Mouse (Mus musculus): Measurements from ENCODE around the gene Rab28. TPM values are rescaled to one million over a fixed set of nuclear protein-coding genes. Genes with fewer than 3 reads are reported as not detected.

The Rab28 gene
- polyA plus RNA-seq, 1 experiment from 2014 or later, result 76.1 TPM

- no peak overlapping the region for H3K4me3 ChIP-seq (replicated peaks; ENCODE audit: low read depth, low read length)
- H3K9me3 ChIP-seq (ENCODE audit: control insufficient read depth, low read length), result no peaks in the 10 kb centered on the region
- no peaks in the 10 kb centered on the region for H3K27me3 ChIP-seq (ENCODE audit: control insufficient read depth, insufficient read depth, low read length)
- H3K9ac ChIP-seq (replicated peaks; ENCODE audit: low read length), result no peak overlapping the region
- DNase-seq, result no peak
- H3K27ac ChIP-seq (replicated peaks; ENCODE audit: low read depth, low read length), result no peak overlapping the region
- no peak for ATAC-seq (ENCODE audit: low FRiP score, low TSS enrichment)
- 0 out of 2 replicates have a peak, but pooled peaks cover 5% of the 10 kb centered on the region for H3K36me3 ChIP-seq (ENCODE audit: control insufficient read depth, insufficient read depth, low read length)
- no peak overlapping the region for H3K4me2 ChIP-seq (ENCODE audit: low read length)
- no peaks in the 10 kb centered on the region for H3K4me1 ChIP-seq (ENCODE audit: control insufficient read depth, insufficient read depth, low read length)
Observed at GRCm38 (mm10) chr5:41685016-41685415, 22.9 kb downstream of the Rab28 start.

GRCm38 (mm10) chr5:41683976-41684375, 24.0 kb downstream of the Rab28 start:
- DNase-seq (no peak), ATAC-seq (ENCODE audit: low FRiP score, low TSS enrichment) (no peak)
- Histone ChIP-seq H3K4me3 (replicated peaks; ENCODE audit: low read depth, low read length) (no peak overlapping the region), H3K4me1 (ENCODE audit: control insufficient read depth, insufficient read depth, low read length) (no peaks in the 10 kb centered on the region), H3K36me3 (ENCODE audit: control insufficient read depth, insufficient read depth, low read length) (0 out of 2 replicates have a peak, but pooled peaks cover 5% of the 10 kb centered on the region), H3K27ac (replicated peaks; ENCODE audit: low read depth, low read length) (no peak overlapping the region), H3K4me2 (ENCODE audit: low read length) (no peak overlapping the region), H3K27me3 (ENCODE audit: control insufficient read depth, insufficient read depth, low read length) (no peaks in the 10 kb centered on the region), H3K9me3 (ENCODE audit: control insufficient read depth, low read length) (no peaks in the 10 kb centered on the region), H3K9ac (replicated peaks; ENCODE audit: low read length) (no peak overlapping the region)
- 100% methylated on average over 2 of the region's 2 CpGs for WGBS

GRCm38 (mm10) chr5:41666012-41666411, 41.9 kb downstream of the Rab28 start:
- Histone ChIP-seq H3K36me3 (ENCODE audit: control insufficient read depth, insufficient read depth, low read length) (no peaks in the 10 kb centered on the region), H3K27ac (replicated peaks; ENCODE audit: low read depth, low read length) (no peak overlapping the region), H3K4me1 (ENCODE audit: control insufficient read depth, insufficient read depth, low read length) (no peaks in the 10 kb centered on the region), H3K9ac (replicated peaks; ENCODE audit: low read length) (no peak overlapping the region), H3K27me3 (ENCODE audit: control insufficient read depth, insufficient read depth, low read length) (no peaks in the 10 kb centered on the region), H3K4me3 (replicated peaks; ENCODE audit: low read depth, low read length) (no peak overlapping the region), H3K4me2 (ENCODE audit: low read length) (no peak overlapping the region), H3K9me3 (ENCODE audit: control insufficient read depth, low read length) (no peaks in the 10 kb centered on the region)
- ATAC-seq (ENCODE audit: low FRiP score, low TSS enrichment), result no peak
- no peak for DNase-seq
- 90% methylated on average over 6 of the region's 6 CpGs for WGBS

GRCm38 (mm10) chr5:41636793-41637192, 71.2 kb downstream of the Rab28 start:
- H3K4me1 ChIP-seq (ENCODE audit: control insufficient read depth, insufficient read depth, low read length), result no peaks in the 10 kb centered on the region
- H3K9me3 ChIP-seq (ENCODE audit: control insufficient read depth, low read length), result no peaks in the 10 kb centered on the region
- no peak overlapping the region for H3K4me3 ChIP-seq (replicated peaks; ENCODE audit: low read depth, low read length)
- DNase-seq, result no peak
- no peak overlapping the region for H3K27ac ChIP-seq (replicated peaks; ENCODE audit: low read depth, low read length)
- 90% methylated on average over 2 of the region's 2 CpGs for WGBS
- H3K9ac ChIP-seq (replicated peaks; ENCODE audit: low read length), result no peak overlapping the region
- H3K27me3 ChIP-seq (ENCODE audit: control insufficient read depth, insufficient read depth, low read length), result no peaks in the 10 kb centered on the region
- no peak for ATAC-seq (ENCODE audit: low FRiP score, low TSS enrichment)
- no peak overlapping the region for H3K4me2 ChIP-seq (ENCODE audit: low read length)
- H3K36me3 ChIP-seq (ENCODE audit: control insufficient read depth, insufficient read depth, low read length), result 0 out of 2 replicates have a peak, but pooled peaks cover 3% of the 10 kb centered on the region

- no peaks in the 10 kb centered on the region for H3K4me1 ChIP-seq (ENCODE audit: control insufficient read depth, insufficient read depth, low read length)
- no peak overlapping the region for H3K4me2 ChIP-seq (ENCODE audit: low read length)
- WGBS, result 92% methylated on average over 7 of the region's 7 CpGs
- H3K9ac ChIP-seq (replicated peaks; ENCODE audit: low read length), result no peak overlapping the region
- ATAC-seq (ENCODE audit: low FRiP score, low TSS enrichment) (no peak), DNase-seq (no peak)
- H3K4me3 ChIP-seq (replicated peaks; ENCODE audit: low read depth, low read length), result no peak overlapping the region
- no peaks in the 10 kb centered on the region for H3K27me3 ChIP-seq (ENCODE audit: control insufficient read depth, insufficient read depth, low read length)
- no peak overlapping the region for H3K27ac ChIP-seq (replicated peaks; ENCODE audit: low read depth, low read length)
- H3K9me3 ChIP-seq (ENCODE audit: control insufficient read depth, low read length), result no peaks in the 10 kb centered on the region
- peaks cover 8% of the 10 kb centered on the region for H3K36me3 ChIP-seq (ENCODE audit: control insufficient read depth, insufficient read depth, low read length)
Observed at GRCm38 (mm10) chr5:41627224-41628144, 80.5 kb downstream of the Rab28 start.

- H3K4me2 ChIP-seq (ENCODE audit: low read length), result no peak overlapping the region
- WGBS, result 86% methylated on average over 7 of the region's 7 CpGs
- ATAC-seq (ENCODE audit: low FRiP score, low TSS enrichment), result no peak
- DNase-seq, result no peak
- H3K4me3 ChIP-seq (replicated peaks; ENCODE audit: low read depth, low read length), result no peak overlapping the region
- H3K36me3 ChIP-seq (ENCODE audit: control insufficient read depth, insufficient read depth, low read length), result peaks cover 4% of the 10 kb centered on the region
- H3K4me1 ChIP-seq (ENCODE audit: control insufficient read depth, insufficient read depth, low read length), result no peaks in the 10 kb centered on the region
- no peaks in the 10 kb centered on the region for H3K9me3 ChIP-seq (ENCODE audit: control insufficient read depth, low read length)
- H3K27me3 ChIP-seq (ENCODE audit: control insufficient read depth, insufficient read depth, low read length), result no peaks in the 10 kb centered on the region
- no peak overlapping the region for H3K27ac ChIP-seq (replicated peaks; ENCODE audit: low read depth, low read length)
- no peak overlapping the region for H3K9ac ChIP-seq (replicated peaks; ENCODE audit: low read length)
Observed at GRCm38 (mm10) chr5:41625544-41625943, 82.4 kb downstream of the Rab28 start.

GRCm38 (mm10) chr5:41621748-41622147, 86.2 kb downstream of the Rab28 start:
- ATAC-seq (ENCODE audit: low FRiP score, low TSS enrichment) (no peak), DNase-seq (no peak)
- Histone ChIP-seq H3K27ac (replicated peaks; ENCODE audit: low read depth, low read length) (no peak overlapping the region), H3K36me3 (ENCODE audit: control insufficient read depth, insufficient read depth, low read length) (peaks cover 4% of the 10 kb centered on the region), H3K4me1 (ENCODE audit: control insufficient read depth, insufficient read depth, low read length) (no peaks in the 10 kb centered on the region), H3K27me3 (ENCODE audit: control insufficient read depth, insufficient read depth, low read length) (no peaks in the 10 kb centered on the region), H3K9me3 (ENCODE audit: control insufficient read depth, low read length) (no peaks in the 10 kb centered on the region), H3K4me3 (replicated peaks; ENCODE audit: low read depth, low read length) (no peak overlapping the region), H3K9ac (replicated peaks; ENCODE audit: low read length) (no peak overlapping the region), H3K4me2 (ENCODE audit: low read length) (no peak overlapping the region)
- 95% methylated on average over 3 of the region's 3 CpGs for WGBS

- ATAC-seq (ENCODE audit: low FRiP score, low TSS enrichment) (no peak), DNase-seq (no peak)
- Histone ChIP-seq H3K4me1 (ENCODE audit: control insufficient read depth, insufficient read depth, low read length) (no peaks in the 10 kb centered on the region), H3K9me3 (ENCODE audit: control insufficient read depth, low read length) (no peaks in the 10 kb centered on the region), H3K36me3 (ENCODE audit: control insufficient read depth, insufficient read depth, low read length) (no peaks in the 10 kb centered on the region), H3K27me3 (ENCODE audit: control insufficient read depth, insufficient read depth, low read length) (no peaks in the 10 kb centered on the region), H3K27ac (replicated peaks; ENCODE audit: low read depth, low read length) (no peak overlapping the region), H3K9ac (replicated peaks; ENCODE audit: low read length) (no peak overlapping the region), H3K4me3 (replicated peaks; ENCODE audit: low read depth, low read length) (no peak overlapping the region), H3K4me2 (ENCODE audit: low read length) (no peak overlapping the region)
- 92% methylated on average over 1 of the region's 1 CpGs for WGBS
Observed at GRCm38 (mm10) chr5:41618966-41619365, 89.0 kb downstream of the Rab28 start.

GRCm38 (mm10) chr5:41610447-41611030, 97.4 kb downstream of the Rab28 start:
- Histone ChIP-seq H3K27me3 (ENCODE audit: control insufficient read depth, insufficient read depth, low read length) (no peaks in the 10 kb centered on the region), H3K27ac (replicated peaks; ENCODE audit: low read depth, low read length) (no peak overlapping the region), H3K9me3 (ENCODE audit: control insufficient read depth, low read length) (no peaks in the 10 kb centered on the region), H3K36me3 (ENCODE audit: control insufficient read depth, insufficient read depth, low read length) (no peaks in the 10 kb centered on the region), H3K4me3 (replicated peaks; ENCODE audit: low read depth, low read length) (no peak overlapping the region), H3K4me1 (ENCODE audit: control insufficient read depth, insufficient read depth, low read length) (no peaks in the 10 kb centered on the region), H3K4me2 (ENCODE audit: low read length) (no peak overlapping the region), H3K9ac (replicated peaks; ENCODE audit: low read length) (no peak overlapping the region)
- ATAC-seq (ENCODE audit: low FRiP score, low TSS enrichment) (no peak), DNase-seq (peak; percentile 12)
- WGBS, result 63% methylated on average over 5 of the region's 5 CpGs
